Mouse (Mus musculus) heart, postnatal 0 days (tissue): ENCODE measurements around the gene Zfp987. TPM values are rescaled to one million over a fixed set of nuclear protein-coding genes. Genes with fewer than 3 reads are reported as not detected.
"Not testable (repeated sequence)": the region's sequence is repeated elsewhere in the genome, so short reads cannot be mapped to it uniquely, and the experiment has no call there.

Experiments
- ATAC-seq: fragments of 200-750 bp; cut with Nextera tagmentation; 2 replicates; pipeline ENCODE4 v1.8.0; 2017; ENCODE audit warnings: low read depth, moderate number of reproducible peaks, moderate library complexity; ENCODE audit not compliant: insufficient read depth
- DNase-seq: peaks from one replicate; pipeline ENCODE4 v3.0.0-alpha.2; 2016; ENCODE audit warnings: low spot score
- H3K27ac ChIP-seq: fragments of 300-500 bp; sonication (generic); 2 replicates; pipeline ENCODE4 v1.5.1; 2014; ENCODE audit warnings: low read depth, mild to moderate bottlenecking
- H3K27me3 ChIP-seq: fragments of 300-500 bp; sonication (generic); 2 replicates; pipeline ENCODE4 v1.6.1; 2014; ENCODE audit warnings: low read length, mixed read lengths; ENCODE audit not compliant: control insufficient read depth, insufficient read depth
- H3K36me3 ChIP-seq: fragments of 300-500 bp; sonication (generic); replicated peaks from 2 replicates; pipeline ENCODE4 v1.6.1; 2014; ENCODE audit warnings: low read length, mixed read lengths; ENCODE audit not compliant: control insufficient read depth, insufficient read depth
- H3K4me1 ChIP-seq: fragments of 300-500 bp; sonication (generic); 2 replicates; pipeline ENCODE4 v1.6.1; 2014; ENCODE audit warnings: antibody characterized with exemption; ENCODE audit not compliant: control insufficient read depth, insufficient read depth
- H3K4me2 ChIP-seq: fragments of 300-500 bp; sonication (generic); 2 replicates; pipeline ENCODE4 v1.6.1; 2014; ENCODE audit warnings: low read depth, mild to moderate bottlenecking, low read length, moderate library complexity
- H3K4me3 ChIP-seq: fragments of 300-500 bp; sonication (generic); 2 replicates; pipeline ENCODE4 v1.5.1; 2014; ENCODE audit warnings: low read depth, low read length
- H3K9ac ChIP-seq: fragments of 300-500 bp; sonication (generic); replicated peaks from 2 replicates; pipeline ENCODE4 v1.6.1; 2014; ENCODE audit warnings: low read depth, low read length, mixed read lengths
- H3K9me3 ChIP-seq: fragments of 300-500 bp; sonication (generic); replicated peaks from 2 replicates; pipeline ENCODE4 v1.6.1; 2016; ENCODE audit warnings: low read length; ENCODE audit not compliant: control insufficient read depth
- CTCF ChIP-seq: IDR thresholded peaks from 2 replicates; pipeline ENCODE4 v1.5.1; 2016; ENCODE audit warnings: antibody characterized with exemption, control low read depth, low read depth
- EP300 ChIP-seq: IDR thresholded peaks from 2 replicates; pipeline ENCODE4 v1.6.1; 2016; ENCODE audit warnings: antibody characterized with exemption, low read depth
- WGBS: fragments of 180-500 bp; shearing (Covaris S2); extraction: QIAGEN DNeasy Blood & Tissue Kit; methylation state at CpG from one replicate; pipeline ENCODE4 v1.1.7; 2014; 5-methylcytosine and 5-hydroxymethylcytosine counted together
- polyA plus RNA-seq: library from polyadenylated mRNA; unstranded; fragments of >200 nt; fragmentation: Nextera tagmentation; extraction: Ambion mirVana; gene quantifications from 2 replicates; pipeline ENCODE4 v1.2.1, GENCODE M21; 2015
- total RNA-seq: library from RNA; depleted of rRNA; stranded (reverse); fragments of >200 nt; gene quantifications from 2 replicates; pipeline ENCODE4 v1.2.3, GENCODE M21; 2014; ENCODE audit warnings: low replicate concordance; rRNA removed

The Zfp987 gene
- not detected in 2 replicates for total RNA-seq
- polyA plus RNA-seq: not detected in 2 replicates

GRCm38 (mm10) chr4:146096998-146097397 is at the start of gene Zfp987:
Gene Zfp987 (plus strand): TSS chr4:146097298.
- DNase-seq, H3K9me3 ChIP-seq, H3K9ac ChIP-seq, H3K4me3 ChIP-seq, H3K27ac ChIP-seq, H3K36me3 ChIP-seq, H3K27me3 ChIP-seq, ATAC-seq, H3K4me1 ChIP-seq, H3K4me2 ChIP-seq: not testable (repeated sequence)
- 67% methylated on average over 1 of the region's 3 CpGs for WGBS

DNA sequence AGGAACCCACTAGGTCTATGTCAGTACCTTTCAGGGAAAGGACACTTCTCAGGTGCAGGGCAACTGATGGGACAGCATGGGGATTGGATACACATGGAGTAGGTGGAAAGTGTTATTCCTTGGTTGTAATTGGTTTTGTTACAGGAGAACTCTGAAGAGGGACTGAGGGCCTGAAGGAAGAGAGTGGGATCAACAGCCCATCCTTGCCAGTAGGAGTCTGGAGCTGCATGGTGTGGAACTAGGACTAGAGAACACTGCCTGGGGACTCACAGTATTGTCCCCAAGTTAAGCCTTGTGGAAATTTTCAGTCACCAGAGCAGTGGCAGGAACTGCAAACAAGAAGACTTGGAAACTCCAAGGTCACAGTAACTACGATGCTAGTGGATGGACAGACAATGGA is 44.6 kb upstream of the Zfp987 start:
- not testable (repeated sequence) for H3K4me3 ChIP-seq, H3K27ac ChIP-seq, H3K27me3 ChIP-seq, H3K4me2 ChIP-seq, H3K9ac ChIP-seq, H3K36me3 ChIP-seq, DNase-seq, ATAC-seq, H3K4me1 ChIP-seq
- peaks cover 31% of the 10 kb centered on the region for H3K9me3 ChIP-seq
- 68% methylated on average over 1 of the region's 1 CpGs for WGBS

- H3K4me3 ChIP-seq, ATAC-seq, H3K4me2 ChIP-seq, H3K4me1 ChIP-seq, H3K36me3 ChIP-seq, DNase-seq, H3K9ac ChIP-seq, H3K27ac ChIP-seq, H3K27me3 ChIP-seq: not testable (repeated sequence)
- 69% methylated on average over 2 of the region's 2 CpGs for WGBS
- peaks cover 31% of the 10 kb centered on the region for H3K9me3 ChIP-seq
Observed at GRCm38 (mm10) chr4:146053445-146053844, 43.7 kb upstream of the Zfp987 start.

GRCm38 (mm10) chr4:146055335-146055734 is 41.8 kb upstream of the Zfp987 start:
- WGBS: 58% methylated on average over 2 of the region's 2 CpGs
- TF ChIP-seq CTCF (no peak), EP300 (no peak)
- no peak for DNase-seq
- Histone ChIP-seq H3K9me3 (peaks cover 42% of the 10 kb centered on the region), H3K4me3 (no peak overlapping the region), H3K36me3 (no peaks in the 10 kb centered on the region), H3K4me2 (no peak overlapping the region), H3K27ac (no peak overlapping the region), H3K9ac (no peak overlapping the region), H3K4me1 (no peaks in the 10 kb centered on the region), H3K27me3 (no peaks in the 10 kb centered on the region)
- ATAC-seq: no peak

DNA sequence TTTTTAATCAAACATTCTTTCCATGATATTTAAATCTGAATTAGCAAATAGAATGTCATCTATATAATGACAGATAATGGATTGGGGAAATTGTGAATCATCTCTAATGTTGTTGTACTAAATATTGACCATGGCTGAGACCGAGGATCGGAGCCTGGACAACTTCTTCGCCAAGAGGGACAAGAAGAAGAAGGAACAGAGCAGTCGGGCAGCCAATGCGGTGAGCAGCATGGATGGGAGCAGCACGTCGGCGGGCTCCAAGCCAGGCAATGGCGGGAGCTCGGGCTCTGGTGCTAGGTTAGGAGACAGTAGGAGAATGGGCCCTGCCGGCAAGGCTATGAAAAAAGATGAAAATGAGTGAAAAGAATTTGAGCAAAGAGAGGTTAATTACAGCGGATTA is 38.5 kb upstream of the Zfp987 start:
- not testable (repeated sequence) for H3K9ac ChIP-seq, ATAC-seq, H3K27ac ChIP-seq, H3K4me2 ChIP-seq, H3K4me1 ChIP-seq, H3K27me3 ChIP-seq, H3K36me3 ChIP-seq, DNase-seq, H3K4me3 ChIP-seq
- WGBS: 81% methylated on average over 12 of the region's 12 CpGs
- peaks cover 38% of the 10 kb centered on the region for H3K9me3 ChIP-seq

- WGBS: 76% methylated on average over 4 of the region's 4 CpGs
- not testable (repeated sequence) for H3K27ac ChIP-seq, ATAC-seq, DNase-seq, H3K4me2 ChIP-seq, H3K4me1 ChIP-seq, H3K4me3 ChIP-seq, H3K27me3 ChIP-seq, H3K9ac ChIP-seq, H3K36me3 ChIP-seq
- H3K9me3 ChIP-seq: peaks cover 39% of the 10 kb centered on the region
Observed at GRCm38 (mm10) chr4:146059078-146059477, 38.0 kb upstream of the Zfp987 start.

DNA sequence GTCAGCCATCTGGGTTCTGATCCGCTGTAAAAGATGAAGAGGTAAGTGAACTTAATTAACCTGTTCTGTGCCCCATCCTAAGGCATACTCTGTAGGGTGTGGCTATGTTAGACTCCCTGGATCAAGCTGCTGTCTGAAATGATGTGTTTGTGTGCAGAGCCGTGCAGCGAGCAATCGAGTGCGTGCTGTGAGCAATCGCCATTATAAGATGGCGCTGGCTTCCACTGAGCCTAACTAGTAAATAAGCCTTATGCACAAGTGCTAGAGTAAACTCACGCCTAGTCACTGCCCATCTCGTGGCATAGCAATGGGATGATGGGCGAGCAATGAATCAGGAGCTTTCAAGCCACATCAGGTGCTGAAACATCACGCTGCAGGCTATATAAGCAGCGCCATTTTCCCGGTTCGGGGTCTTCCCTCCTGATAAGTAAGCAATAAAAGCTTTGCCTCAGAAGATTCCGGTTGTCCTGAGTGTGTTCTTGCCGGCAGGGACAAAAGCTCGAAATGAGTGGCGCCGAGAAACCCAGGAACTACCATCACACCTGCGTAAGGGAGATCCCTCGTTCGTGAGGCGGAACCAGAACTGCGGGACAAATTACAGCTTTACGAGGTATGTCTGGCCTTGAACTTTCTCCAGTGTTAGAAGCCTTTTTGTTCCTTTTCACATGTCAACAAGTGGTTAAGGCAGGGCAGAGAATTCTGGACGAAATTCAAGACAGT is 37.0 kb upstream of the Zfp987 start:
- ATAC-seq, H3K36me3 ChIP-seq, H3K9ac ChIP-seq, H3K27me3 ChIP-seq, DNase-seq, H3K4me1 ChIP-seq, H3K4me3 ChIP-seq, H3K27ac ChIP-seq, H3K4me2 ChIP-seq: not testable (repeated sequence)
- peaks cover 34% of the 10 kb centered on the region for H3K9me3 ChIP-seq
- 87% methylated on average over 25 of the region's 26 CpGs for WGBS

GRCm38 (mm10) chr4:146061082-146061481 is 36.0 kb upstream of the Zfp987 start:
- not testable (repeated sequence) for H3K27ac ChIP-seq, DNase-seq, H3K4me2 ChIP-seq, H3K36me3 ChIP-seq, H3K9ac ChIP-seq, H3K4me1 ChIP-seq, H3K27me3 ChIP-seq, ATAC-seq, H3K4me3 ChIP-seq
- H3K9me3 ChIP-seq: peaks cover 29% of the 10 kb centered on the region
- WGBS: 82% methylated on average over 9 of the region's 11 CpGs
